Mouse (Mus musculus): ENCODE measurements around the gene Dynll1.
"Not testable (repeated sequence)": the region's sequence is repeated elsewhere in the genome, so short reads cannot be mapped to it uniquely, and the experiment has no call there.

DNA sequence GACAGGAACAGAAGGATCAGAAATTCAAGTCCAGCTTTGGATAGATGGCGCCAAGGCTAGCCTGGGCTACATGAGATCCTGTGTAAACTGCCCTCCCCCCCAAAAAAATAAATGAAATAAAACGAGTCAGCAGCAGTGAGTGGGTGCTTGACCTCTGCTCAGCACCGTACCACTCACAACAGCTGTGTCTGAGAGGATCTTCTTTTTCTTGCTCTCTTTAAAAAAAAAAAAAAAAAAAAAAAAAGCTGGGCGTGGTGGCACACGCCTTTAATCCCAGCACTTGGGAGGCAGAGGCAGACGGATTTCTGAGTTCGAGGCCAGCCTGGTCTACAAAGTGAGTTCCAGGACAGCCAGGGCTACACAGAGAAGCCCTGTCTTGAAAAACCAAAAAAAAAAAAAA lies 1.4 kb upstream of the Dynll1 start:
- not testable (repeated sequence) for TF ChIP-seq CTCF, EP300 (IDR thresholded peaks at IDR 0.05; ENCODE audit: low read depth)

Measured in liver, embryonic 14.5 days (tissue).